Mouse (Mus musculus) heart, embryonic 10.5 days (tissue): Measurements from ENCODE around the gene Dpp6. TPM values are rescaled to one million over a fixed set of nuclear protein-coding genes. Genes with fewer than 3 reads are reported as not detected.

Source experiments
- DNase-seq: peaks from one replicate; pipeline ENCODE4 v3.0.0-alpha.2; 2017; ENCODE audit warnings: low spot score
- H3K27ac ChIP-seq: fragments of 300-500 bp; sonication (generic); 2 replicates; pipeline ENCODE4 v1.5.1; 2016; ENCODE audit warnings: mild to moderate bottlenecking
- H3K27me3 ChIP-seq: fragments of 300-500 bp; sonication (generic); 2 replicates; pipeline ENCODE4 v1.6.1; 2016; ENCODE audit warnings: mild to moderate bottlenecking; ENCODE audit not compliant: poor library complexity, insufficient read depth, severe bottlenecking
- H3K36me3 ChIP-seq: fragments of 300-500 bp; sonication (generic); 2 replicates; pipeline ENCODE4 v1.6.1; 2016; ENCODE audit warnings: mild to moderate bottlenecking, moderate library complexity
- H3K4me1 ChIP-seq: fragments of 300-500 bp; sonication (generic); 2 replicates; pipeline ENCODE4 v1.6.1; 2016; ENCODE audit warnings: mild to moderate bottlenecking
- H3K4me3 ChIP-seq: fragments of 300-500 bp; sonication (generic); 2 replicates; pipeline ENCODE4 v1.5.1; 2016; ENCODE audit warnings: mild to moderate bottlenecking, moderate library complexity
- H3K9me3 ChIP-seq: fragments of 300-500 bp; sonication (generic); 2 replicates; pipeline ENCODE4 v1.6.1; 2016; ENCODE audit warnings: mild to moderate bottlenecking, moderate library complexity
- WGBS: fragments of 180-500 bp; shearing (Covaris S2); methylation state at CpG from one replicate; pipeline ENCODE4 v1.1.7; 2016; 5-methylcytosine and 5-hydroxymethylcytosine counted together
- polyA plus RNA-seq: library from polyadenylated mRNA; unstranded; fragments of >200 nt; fragmentation: Nextera tagmentation; extraction: Ambion mirVana; gene quantifications from 2 replicates; pipeline ENCODE4 v1.2.1, GENCODE M21; 2016

Dpp6 gene
- polyA plus RNA-seq, 1 experiment from 2014 or later: 0.92 TPM

GRCm38 (mm10) chr5:27306497-27307152 is 489.6 kb downstream of the Dpp6 start:
- H3K4me3 ChIP-seq: no peak overlapping the region
- H3K9me3 ChIP-seq: no peaks in the 10 kb centered on the region
- H3K27me3 ChIP-seq: no peaks in the 10 kb centered on the region
- DNase-seq: no peak
- no peaks in the 10 kb centered on the region for H3K36me3 ChIP-seq
- no peaks in the 10 kb centered on the region for H3K4me1 ChIP-seq
- H3K27ac ChIP-seq: no peak overlapping the region
- 78% methylated on average over 4 of the region's 4 CpGs for WGBS

- DNase-seq: no peak
- Histone ChIP-seq H3K9me3 (no peaks in the 10 kb centered on the region), H3K4me1 (no peaks in the 10 kb centered on the region), H3K36me3 (no peaks in the 10 kb centered on the region), H3K4me3 (no peak overlapping the region), H3K27ac (no peak overlapping the region), H3K27me3 (no peaks in the 10 kb centered on the region)
- WGBS: 53% methylated on average over 2 of the region's 2 CpGs
Measured at GRCm38 (mm10) chr5:27310217-27310616, 493.2 kb downstream of the Dpp6 start.

- no peak for DNase-seq
- Histone ChIP-seq H3K9me3 (no peaks in the 10 kb centered on the region), H3K27me3 (no peaks in the 10 kb centered on the region), H3K4me1 (no peaks in the 10 kb centered on the region), H3K36me3 (no peaks in the 10 kb centered on the region), H3K4me3 (no peak overlapping the region), H3K27ac (no peak overlapping the region)
- WGBS: 29% methylated on average over 1 of the region's 1 CpGs
Measured at GRCm38 (mm10) chr5:27316674-27317073, 499.7 kb downstream of the Dpp6 start.

GRCm38 (mm10) chr5:27317264-27317663 is 500.3 kb downstream of the Dpp6 start:
- no peak overlapping the region for H3K4me3 ChIP-seq
- H3K36me3 ChIP-seq: no peaks in the 10 kb centered on the region
- no peaks in the 10 kb centered on the region for H3K27me3 ChIP-seq
- no peak overlapping the region for H3K27ac ChIP-seq
- H3K4me1 ChIP-seq: no peaks in the 10 kb centered on the region
- H3K9me3 ChIP-seq: no peaks in the 10 kb centered on the region
- DNase-seq: no peak

- no peak for DNase-seq
- Histone ChIP-seq H3K9me3 (no peaks in the 10 kb centered on the region), H3K36me3 (no peaks in the 10 kb centered on the region), H3K4me1 (no peaks in the 10 kb centered on the region), H3K4me3 (no peak overlapping the region), H3K27me3 (no peaks in the 10 kb centered on the region), H3K27ac (no peak overlapping the region)
- WGBS: 82% methylated on average over 1 of the region's 1 CpGs
Measured at GRCm38 (mm10) chr5:27317832-27318231, 500.8 kb downstream of the Dpp6 start.

- Histone ChIP-seq H3K9me3 (no peaks in the 10 kb centered on the region), H3K4me1 (no peaks in the 10 kb centered on the region), H3K4me3 (no peak overlapping the region), H3K27me3 (no peaks in the 10 kb centered on the region), H3K36me3 (no peaks in the 10 kb centered on the region), H3K27ac (no peak overlapping the region)
- no peak for DNase-seq
- 78% methylated on average over 4 of the region's 4 CpGs for WGBS
Measured at GRCm38 (mm10) chr5:27319731-27320130, 502.7 kb downstream of the Dpp6 start.

GRCm38 (mm10) chr5:27322895-27323792 is 506.1 kb downstream of the Dpp6 start:
- 79% methylated on average over 3 of the region's 3 CpGs for WGBS
- Histone ChIP-seq H3K4me1 (no peaks in the 10 kb centered on the region), H3K27ac (no peak overlapping the region), H3K9me3 (no peaks in the 10 kb centered on the region), H3K27me3 (no peaks in the 10 kb centered on the region), H3K4me3 (no peak overlapping the region), H3K36me3 (no peaks in the 10 kb centered on the region)
- DNase-seq: no peak

- no peaks in the 10 kb centered on the region for H3K4me1 ChIP-seq
- H3K4me3 ChIP-seq: no peak overlapping the region
- 51% methylated on average over 3 of the region's 3 CpGs for WGBS
Measured at GRCm38 (mm10) chr5:27324346-27324928, 507.4 kb downstream of the Dpp6 start.

GRCm38 (mm10) chr5:27336698-27337097 is 519.7 kb downstream of the Dpp6 start:
- Histone ChIP-seq H3K36me3 (no peaks in the 10 kb centered on the region), H3K4me3 (no peak overlapping the region), H3K27ac (no peak overlapping the region), H3K4me1 (no peaks in the 10 kb centered on the region), H3K9me3 (no peaks in the 10 kb centered on the region), H3K27me3 (no peaks in the 10 kb centered on the region)
- no peak for DNase-seq
- 59% methylated on average over 2 of the region's 2 CpGs for WGBS

More at GRCm38 (mm10) chr5:27324346-27324928, 507.4 kb downstream of the Dpp6 start:
- DNase-seq: no peak
- H3K27ac ChIP-seq: no peak overlapping the region
- H3K9me3 ChIP-seq: no peaks in the 10 kb centered on the region
- no peaks in the 10 kb centered on the region for H3K36me3 ChIP-seq
- no peaks in the 10 kb centered on the region for H3K27me3 ChIP-seq

- Histone ChIP-seq H3K4me3 (no peak overlapping the region), H3K36me3 (no peaks in the 10 kb centered on the region), H3K27ac (no peak overlapping the region), H3K9me3 (no peaks in the 10 kb centered on the region), H3K27me3 (no peaks in the 10 kb centered on the region), H3K4me1 (no peaks in the 10 kb centered on the region)
- DNase-seq: no peak
- 83% methylated on average over 5 of the region's 5 CpGs for WGBS
Measured at GRCm38 (mm10) chr5:27339196-27340030, 522.4 kb downstream of the Dpp6 start.

GRCm38 (mm10) chr5:27342276-27342675 is 525.3 kb downstream of the Dpp6 start:
- Histone ChIP-seq H3K9me3 (no peaks in the 10 kb centered on the region), H3K36me3 (no peaks in the 10 kb centered on the region), H3K27ac (no peak overlapping the region), H3K27me3 (no peaks in the 10 kb centered on the region), H3K4me1 (no peaks in the 10 kb centered on the region), H3K4me3 (no peak overlapping the region)
- 67% methylated on average over 6 of the region's 6 CpGs for WGBS
- no peak for DNase-seq

- Histone ChIP-seq H3K4me1 (no peaks in the 10 kb centered on the region), H3K27me3 (no peaks in the 10 kb centered on the region), H3K4me3 (no peak overlapping the region), H3K36me3 (no peaks in the 10 kb centered on the region), H3K27ac (no peak overlapping the region), H3K9me3 (no peaks in the 10 kb centered on the region)
- WGBS: 69% methylated on average over 1 of the region's 1 CpGs
- no peak for DNase-seq
Measured at GRCm38 (mm10) chr5:27343626-27344025, 526.6 kb downstream of the Dpp6 start.
